Mouse (Mus musculus): ENCODE measurements around the gene Cdk5rap2. TPM values are rescaled to one million over a fixed set of nuclear protein-coding genes. Genes with fewer than 3 reads are reported as not detected.

Cdk5rap2 gene
- total and polyA plus RNA-seq, 2 experiments = 3.0 to 3.6 TPM

GRCm38 (mm10) chr4:70219776-70220175 lies 190.5 kb downstream of the Cdk5rap2 start:
- Histone ChIP-seq H3K27ac (replicated peaks; ENCODE audit: insufficient read depth, low read depth, low read length) (no peak overlapping the region), H3K27me3 (ENCODE audit: control insufficient read depth, insufficient read depth, low read length) (no peaks in the 10 kb centered on the region), H3K79me2 (ENCODE audit: control insufficient read depth, insufficient read depth, low read length) (no peaks in the 10 kb centered on the region), H3K4me1 (ENCODE audit: control insufficient read depth, insufficient read depth, low read length) (0 out of 2 replicates have a peak, but pooled peaks cover 4% of the 10 kb centered on the region), H3K36me3 (ENCODE audit: control insufficient read depth, insufficient read depth, low read length) (peaks cover 3% of the 10 kb centered on the region; the same call in 1 of the 2 replicates), H3K9ac (ENCODE audit: low read depth, low read length) (no peak overlapping the region), H3K4me3 (ENCODE audit: insufficient read depth, low read depth, low read length) (no peak overlapping the region)
- no peak for TF ChIP-seq POLR2A (IDR thresholded peaks at IDR 0.05; ENCODE audit: extremely low read depth, insufficient read depth, low read length)
- no peak for TF ChIP-seq CTCF (IDR thresholded peaks at IDR 0.05; ENCODE audit: low read depth, low read length)
- WGBS = 88% methylated on average over 4 of the region's 4 CpGs
- DNase-seq (ENCODE audit: extremely low read depth, low read depth, low spot score) = no peak

DNA sequence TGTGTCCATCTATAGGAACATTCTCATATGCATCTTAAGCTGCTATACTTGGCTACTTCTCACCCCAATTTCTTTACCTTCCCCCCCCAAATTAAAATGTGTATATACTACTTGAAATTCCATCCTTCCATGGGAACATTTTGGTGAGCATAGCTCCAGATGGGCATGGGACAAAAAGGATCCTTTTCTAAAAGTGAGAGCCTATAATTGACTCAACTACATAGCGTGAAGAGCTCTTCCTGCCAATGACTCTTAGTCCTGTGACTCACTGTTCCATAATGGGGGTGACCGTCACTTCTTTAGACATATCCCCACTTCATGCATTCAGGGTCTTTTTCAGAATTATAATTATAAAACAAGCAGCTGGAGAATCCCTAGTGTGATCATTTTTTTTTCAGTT lies 224.3 kb downstream of the Cdk5rap2 start:
- Histone ChIP-seq H3K36me3 (ENCODE audit: control insufficient read depth, insufficient read depth, low read length) (no peaks in the 10 kb centered on the region), H3K27ac (replicated peaks; ENCODE audit: insufficient read depth, low read depth, low read length) (no peak overlapping the region), H3K4me1 (ENCODE audit: control insufficient read depth, insufficient read depth, low read length) (no peaks in the 10 kb centered on the region), H3K27me3 (ENCODE audit: control insufficient read depth, insufficient read depth, low read length) (no peaks in the 10 kb centered on the region), H3K9ac (ENCODE audit: low read depth, low read length) (no peak overlapping the region), H3K79me2 (ENCODE audit: control insufficient read depth, insufficient read depth, low read length) (no peaks in the 10 kb centered on the region), H3K4me3 (ENCODE audit: insufficient read depth, low read depth, low read length) (no peak overlapping the region)
- WGBS = 85% methylated on average over 2 of the region's 2 CpGs
- no peak for DNase-seq (ENCODE audit: extremely low read depth, low read depth, low spot score)
- TF ChIP-seq CTCF (IDR thresholded peaks at IDR 0.05; ENCODE audit: low read depth, low read length) = no peak
- TF ChIP-seq POLR2A (IDR thresholded peaks at IDR 0.05; ENCODE audit: extremely low read depth, insufficient read depth, low read length) = no peak

Other genes with a start within 250 kb of the Cdk5rap2 start
- 9.9 and 10.5 TPM in 2 replicates for gene Megf9, start 124.6 kb upstream of the Cdk5rap2 start, total RNA-seq (2014; rRNA removed)
- 8.6 and 16.1 TPM in 2 replicates for gene Megf9, start 124.6 kb upstream of the Cdk5rap2 start, polyA plus RNA-seq (2012; rRNA removed)

All from liver, adult 2 months (tissue).